Mouse (Mus musculus): ENCODE data around the gene Pum2. TPM values are rescaled to one million over a fixed set of nuclear protein-coding genes. Genes with fewer than 3 reads are reported as not detected.

The Pum2 gene
- polyA plus RNA-seq, 1 experiment = 89.6 TPM

DNA sequence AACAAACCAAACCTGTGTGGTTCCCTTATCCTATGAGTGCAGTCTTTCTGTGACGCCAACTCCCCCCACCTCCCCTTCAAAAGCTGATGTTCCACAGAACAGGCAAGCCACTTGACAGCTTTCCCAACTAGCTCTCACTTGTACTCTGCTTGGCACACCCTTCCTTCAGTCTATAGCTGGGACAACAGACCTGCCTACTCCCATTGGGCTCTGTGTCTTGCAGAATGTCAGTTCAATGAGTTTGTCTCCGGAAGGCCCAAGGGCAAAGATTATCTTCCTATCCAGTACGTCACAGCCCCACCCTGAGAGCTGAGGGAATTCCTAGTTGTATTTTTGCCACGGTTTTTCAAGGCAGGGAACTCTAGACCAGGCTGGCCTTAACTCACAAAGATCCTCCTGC is 85.2 kb downstream of the Pum2 start:
- no peak for DNase-seq (ENCODE audit: extremely low spot score in 1 of 2, low spot score in 1 of 2)

DNA sequence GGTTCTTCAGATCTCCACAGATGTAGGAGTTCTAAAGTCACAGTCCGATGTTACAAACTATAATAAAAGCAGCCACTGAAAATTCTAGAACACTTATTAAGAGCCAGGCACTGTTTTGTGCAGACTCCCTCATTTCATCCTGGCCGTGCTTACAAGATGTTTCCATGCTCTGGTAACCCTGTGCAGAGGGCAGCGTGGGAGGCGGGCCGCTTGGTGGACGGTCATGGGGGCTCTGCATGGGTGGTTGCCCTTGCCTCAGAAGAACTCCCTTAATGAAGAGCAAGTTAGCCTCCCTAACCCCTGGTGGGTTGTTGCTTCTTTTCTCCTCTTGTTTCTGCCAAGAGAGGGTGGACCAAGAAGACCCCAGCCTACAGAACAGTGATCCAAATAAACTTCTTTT is 85.8 kb downstream of the Pum2 start:
- no peak for DNase-seq (ENCODE audit: extremely low spot score in 1 of 2, low spot score in 1 of 2)

DNA sequence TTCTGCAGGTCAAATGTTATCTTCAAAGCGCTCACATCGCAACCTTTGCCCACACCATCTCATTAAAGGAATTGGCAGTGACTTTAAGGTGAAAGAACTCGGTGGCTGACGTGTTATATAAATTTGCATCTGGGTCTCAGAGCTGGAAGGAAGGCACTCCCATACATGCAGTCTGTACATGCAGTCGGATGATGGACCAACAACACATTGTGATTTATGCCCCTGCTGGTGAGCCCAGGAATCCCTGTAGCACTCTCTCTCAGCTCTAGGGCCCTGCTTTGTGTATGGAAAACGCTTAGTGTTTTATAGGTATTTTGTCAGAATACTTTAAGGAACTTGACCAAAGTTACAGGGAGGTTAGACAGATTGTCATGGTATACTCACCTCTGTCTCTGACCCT is 86.6 kb downstream of the Pum2 start:
- DNase-seq (ENCODE audit: extremely low spot score in 1 of 2, low spot score in 1 of 2) = no peak

DNA sequence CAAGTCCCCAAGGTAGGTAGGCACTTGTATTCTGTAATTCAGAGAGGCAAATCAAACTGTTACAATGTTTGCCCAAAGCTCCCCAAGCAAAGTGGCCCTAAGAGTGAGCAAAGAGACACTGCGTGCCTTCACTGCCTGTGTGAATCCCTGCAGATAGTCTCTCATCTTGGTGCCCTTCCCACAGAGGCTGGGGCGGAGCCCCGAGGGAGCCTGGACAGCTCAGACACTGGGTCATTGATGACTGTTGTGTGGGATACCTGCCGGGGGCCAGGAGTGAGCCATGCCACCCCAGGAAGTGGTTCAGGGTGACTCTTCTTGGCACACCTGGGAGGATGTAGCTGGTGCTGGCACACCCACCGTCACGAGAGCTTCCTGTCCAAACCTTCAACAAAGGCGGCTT is 87.1 kb downstream of the Pum2 start:
- no peak for DNase-seq (ENCODE audit: extremely low spot score in 1 of 2, low spot score in 1 of 2)

DNA sequence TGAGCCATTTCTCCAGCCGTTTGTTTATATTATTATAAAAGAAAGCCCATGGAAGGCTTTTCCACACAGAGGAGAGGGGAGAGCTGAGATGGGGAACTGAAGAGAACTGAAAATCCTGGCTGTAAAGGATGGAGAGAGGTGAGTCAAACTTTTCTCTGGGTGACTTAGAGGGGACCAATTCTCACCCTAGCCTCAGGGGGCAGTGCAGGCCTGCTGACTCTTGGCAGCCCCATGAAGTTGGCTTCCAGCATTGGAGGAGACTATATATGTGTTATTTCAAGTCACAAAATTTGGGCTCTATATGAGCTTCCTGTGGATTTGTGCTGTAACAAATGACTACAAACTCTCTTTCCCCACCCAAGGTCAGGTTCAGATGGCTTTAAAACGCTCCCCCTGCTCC is 88.7 kb downstream of the Pum2 start:
- no peak for DNase-seq (ENCODE audit: extremely low spot score in 1 of 2, low spot score in 1 of 2)

DNA sequence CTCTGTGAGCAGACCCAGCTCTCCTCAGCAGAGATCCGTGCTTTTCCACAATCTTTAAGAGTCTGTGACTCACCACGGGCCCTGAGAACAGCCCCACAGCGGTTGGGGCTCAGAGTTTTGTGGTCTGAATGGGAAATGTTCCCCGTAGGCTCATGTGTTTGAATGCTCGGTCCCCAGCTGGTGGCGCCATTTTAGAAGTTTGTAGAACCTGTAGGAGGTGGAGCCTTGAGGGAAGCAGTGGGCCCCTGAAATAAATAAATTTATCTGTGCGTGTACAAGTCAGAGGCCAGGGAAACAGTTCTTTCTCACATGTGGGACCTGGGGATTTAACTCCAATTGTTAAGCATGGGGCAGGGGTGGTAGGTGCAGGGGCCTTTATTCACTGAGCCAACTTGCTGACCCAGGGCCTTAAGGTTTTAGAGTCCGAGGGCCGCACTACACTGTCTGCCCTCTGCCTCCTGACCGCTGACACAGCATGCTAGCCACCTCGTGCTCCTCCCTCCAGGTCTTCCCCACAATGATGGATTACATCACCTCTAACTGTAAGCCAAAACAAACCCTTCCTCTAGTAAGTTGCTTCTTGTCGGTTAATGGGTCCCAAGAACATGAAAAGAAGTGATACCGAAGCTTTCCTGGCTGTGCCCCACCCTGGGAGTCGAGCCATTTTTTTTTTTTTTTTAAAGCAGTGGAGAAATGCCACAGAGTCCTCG is 90.4 kb downstream of the Pum2 start:
- no peak for DNase-seq (ENCODE audit: extremely low spot score in 1 of 2, low spot score in 1 of 2)

DNA sequence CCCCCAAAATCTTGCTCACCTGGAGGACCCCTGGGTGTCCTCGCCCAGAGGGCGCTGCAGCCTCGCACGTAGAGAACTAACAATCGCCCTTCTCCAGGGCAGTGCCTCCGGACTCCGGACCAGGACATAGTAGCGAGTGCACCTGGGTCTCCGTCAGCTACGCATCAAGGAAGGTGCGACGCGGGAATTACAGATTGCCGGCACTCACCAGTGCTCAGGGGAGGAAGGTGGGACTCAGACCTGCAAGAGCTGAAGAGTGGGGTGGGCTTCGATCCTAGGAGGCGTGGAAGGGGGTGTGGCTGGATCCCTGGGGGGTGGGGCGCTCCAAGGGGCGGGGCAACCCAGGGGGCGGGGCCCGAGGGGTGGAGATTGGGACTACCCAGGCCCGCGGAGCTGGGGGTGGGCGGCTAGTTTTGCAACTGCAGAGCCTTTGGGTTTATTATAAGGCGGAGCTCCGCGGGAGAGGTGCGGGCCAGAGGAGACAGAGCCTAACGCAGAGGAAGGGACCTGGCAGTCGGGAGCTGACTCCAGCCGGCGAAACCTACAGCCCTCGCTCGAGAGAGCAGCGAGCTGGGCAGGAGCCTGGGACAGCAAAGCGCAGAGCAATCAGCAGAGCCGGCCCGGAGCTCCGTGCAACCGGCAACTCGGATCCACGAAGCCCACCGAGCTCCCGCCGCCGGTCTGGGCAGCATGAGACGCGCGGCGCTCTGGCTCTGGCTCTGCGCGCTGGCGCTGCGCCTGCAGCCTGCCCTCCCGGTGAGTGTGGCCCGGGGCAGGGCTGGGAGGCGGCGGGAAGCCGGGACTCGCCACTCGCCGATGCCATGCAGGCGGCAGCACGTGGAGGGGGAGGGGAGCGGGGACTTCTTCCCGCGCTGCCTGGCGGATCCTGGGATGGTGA is 97.3 kb downstream of the Pum2 start, which contains the start of gene Sdc1:
Gene Sdc1 (plus strand): TSS at position 378 of the 898 bp plus-strand sequence.
- peak in 1 of 2 experiments; percentile 52 for DNase-seq (ENCODE audit: extremely low spot score in 1 of 2, low spot score in 1 of 2)

DNA sequence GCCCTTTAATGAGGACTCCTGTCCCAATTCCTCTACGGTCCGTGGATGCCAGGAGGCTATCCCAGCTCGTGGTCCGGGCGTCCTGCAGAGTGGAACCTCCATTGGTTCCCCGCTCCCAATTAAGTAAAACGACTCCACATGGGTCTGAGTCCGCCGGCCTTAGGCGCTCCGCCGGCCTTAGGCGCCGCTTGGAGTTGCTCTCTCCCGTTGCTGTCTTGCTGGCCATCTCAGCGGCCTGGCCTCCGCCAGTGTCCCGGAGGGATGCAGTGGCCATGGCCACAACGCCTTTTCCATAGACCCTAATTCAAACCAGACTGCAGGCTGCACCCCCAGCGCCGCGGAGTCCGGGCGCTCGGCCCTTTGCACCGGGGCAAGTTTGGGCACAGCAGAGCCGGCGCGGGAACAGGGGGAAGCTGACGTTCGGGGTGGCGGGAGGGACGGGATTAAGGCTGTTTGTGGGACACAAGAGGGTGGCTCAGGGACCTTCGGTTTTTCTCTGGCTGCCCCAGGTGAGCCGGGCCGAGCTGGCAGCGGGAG is 98.0 kb downstream of the Pum2 start:
- DNase-seq (ENCODE audit: extremely low spot score in 1 of 2, low spot score in 1 of 2) = no peak

DNA sequence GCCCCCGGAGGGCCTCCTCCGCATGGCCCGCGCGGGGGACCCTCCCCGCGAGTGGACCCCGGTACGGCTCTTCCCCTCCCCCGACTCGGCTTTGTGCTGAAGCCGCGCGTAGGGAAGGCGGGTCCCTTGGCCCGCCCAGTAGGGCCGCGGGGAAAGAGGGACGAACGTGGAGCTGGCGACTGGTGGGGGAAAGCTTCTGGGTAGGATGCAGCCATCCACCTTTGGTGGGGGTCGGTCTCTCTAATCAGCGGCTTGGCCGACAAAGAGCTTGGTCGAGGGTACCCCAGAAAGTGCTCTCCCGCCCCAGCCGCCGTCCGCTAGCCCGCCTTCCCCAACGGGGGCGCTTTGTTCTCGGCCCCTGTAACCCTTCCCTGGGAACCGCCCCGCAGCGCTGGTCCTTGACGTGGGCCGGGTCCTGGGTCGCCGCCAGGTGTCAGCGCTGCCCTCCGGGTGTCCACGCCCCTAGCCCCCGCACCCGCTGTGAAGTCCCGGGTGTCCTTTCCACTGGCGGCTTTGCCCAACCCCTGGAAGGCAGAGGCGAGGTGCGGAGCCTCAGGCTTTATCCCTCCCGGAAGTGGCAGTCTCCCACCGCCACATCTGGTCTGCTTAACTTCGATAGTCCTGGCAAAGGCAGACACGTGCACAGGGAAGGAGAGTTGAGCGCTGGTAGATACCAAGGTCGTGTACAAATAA is 98.7 kb downstream of the Pum2 start:
- DNase-seq (ENCODE audit: extremely low spot score in 1 of 2, low spot score in 1 of 2) = no peak

DNA sequence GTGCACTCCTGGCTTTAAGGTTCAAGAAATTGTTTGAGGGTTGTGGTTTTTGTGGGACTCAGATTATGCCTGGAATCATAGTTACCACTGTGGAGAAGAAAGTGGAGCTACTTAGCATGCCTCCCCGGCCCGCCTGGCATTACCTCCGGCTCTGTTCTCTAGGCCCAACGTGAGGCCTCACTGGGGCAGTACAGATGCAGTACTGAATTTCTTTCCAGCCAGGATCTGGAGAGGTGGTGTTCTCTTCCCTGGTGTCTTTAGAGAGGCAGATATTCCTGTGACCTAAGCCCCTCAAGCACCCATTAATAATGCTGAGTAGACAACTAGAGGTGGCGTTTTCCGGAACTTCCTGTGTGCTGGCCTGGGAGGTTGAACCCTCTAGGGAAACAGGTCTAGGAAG is 99.4 kb downstream of the Pum2 start:
- DNase-seq (ENCODE audit: extremely low spot score in 1 of 2, low spot score in 1 of 2) = no peak

DNA sequence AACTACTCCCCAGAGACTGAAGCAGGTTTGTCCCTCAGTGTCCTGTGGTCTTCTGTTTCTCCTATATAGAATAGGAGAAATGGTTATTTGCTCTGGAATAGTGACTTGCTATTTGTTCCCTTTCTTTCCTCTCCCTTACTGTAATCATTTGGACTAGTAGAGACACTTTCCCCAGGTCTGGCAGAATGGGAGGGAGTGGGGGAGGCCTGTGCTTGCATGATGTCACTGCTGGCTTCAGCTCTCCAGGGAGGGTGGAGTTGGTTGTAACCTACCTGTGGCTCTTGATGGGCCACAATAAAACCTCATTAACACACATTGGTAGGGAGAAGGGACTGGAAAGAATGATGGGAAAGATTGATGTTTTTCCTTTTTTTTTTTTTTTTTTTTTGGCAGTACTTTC is 100.2 kb downstream of the Pum2 start:
- no peak for DNase-seq (ENCODE audit: extremely low spot score in 1 of 2, low spot score in 1 of 2)

DNA sequence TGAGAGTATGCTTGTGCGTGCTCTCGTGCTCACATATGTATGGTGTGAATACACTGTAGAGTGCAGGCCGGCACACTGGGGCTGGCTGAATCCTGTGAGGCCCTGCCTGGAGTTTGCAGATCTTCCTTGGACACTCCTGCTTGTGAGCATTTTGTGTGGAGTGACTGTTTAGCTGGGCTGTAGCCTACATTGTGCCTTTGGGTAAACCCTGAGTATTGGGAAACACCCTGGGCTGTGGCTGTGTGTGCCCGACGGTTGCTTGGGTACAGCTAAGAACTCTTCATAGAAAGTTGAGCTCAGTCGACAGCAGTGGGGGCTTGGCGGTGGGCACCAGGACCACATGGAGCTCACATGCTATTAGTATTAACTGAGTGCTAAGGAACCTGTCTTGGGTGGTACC is 102.3 kb downstream of the Pum2 start:
- no peak for DNase-seq (ENCODE audit: extremely low spot score in 1 of 2, low spot score in 1 of 2)

DNA sequence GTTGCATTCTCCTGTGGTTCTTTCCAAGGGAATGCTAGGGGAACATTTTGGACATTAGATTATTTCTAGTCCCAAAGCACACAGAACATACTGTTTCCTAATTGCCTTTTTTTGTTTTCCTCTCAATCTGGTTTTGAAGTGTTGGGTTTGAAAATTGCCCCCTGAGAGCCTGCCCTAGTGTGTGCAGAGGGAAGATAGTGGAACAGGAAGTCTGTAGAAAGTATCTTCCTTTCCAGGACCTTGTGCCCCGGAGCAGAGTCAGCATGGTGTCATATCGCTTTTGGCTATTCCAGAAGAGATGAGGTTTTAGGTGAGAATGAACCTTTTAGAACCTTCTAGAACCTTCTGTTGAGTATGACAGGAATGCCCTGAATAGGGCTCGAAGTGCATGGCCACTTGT is 102.8 kb downstream of the Pum2 start:
- DNase-seq (ENCODE audit: extremely low spot score in 1 of 2, low spot score in 1 of 2) = no peak

DNA sequence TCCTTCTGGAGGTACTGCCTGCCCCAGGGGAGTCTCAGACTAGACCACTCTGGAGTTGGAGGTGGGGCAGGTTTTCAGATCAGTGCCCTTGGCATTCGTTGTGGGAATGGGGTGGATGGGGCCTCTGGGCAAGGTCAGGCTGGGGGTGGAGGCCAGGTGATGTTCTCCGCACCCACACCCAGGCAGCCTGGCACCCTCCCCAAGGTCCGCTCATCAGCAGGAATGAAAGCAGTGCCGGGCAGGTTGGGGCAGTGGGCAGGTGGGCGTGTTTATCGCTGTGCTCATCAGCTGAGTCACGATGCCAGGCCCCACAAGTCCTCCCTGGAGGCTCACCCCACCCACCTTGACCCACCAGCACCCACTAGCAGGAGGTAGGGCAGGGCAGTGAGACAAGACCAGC is 104.2 kb downstream of the Pum2 start:
- DNase-seq (ENCODE audit: extremely low spot score in 1 of 2, low spot score in 1 of 2) = no peak

DNA sequence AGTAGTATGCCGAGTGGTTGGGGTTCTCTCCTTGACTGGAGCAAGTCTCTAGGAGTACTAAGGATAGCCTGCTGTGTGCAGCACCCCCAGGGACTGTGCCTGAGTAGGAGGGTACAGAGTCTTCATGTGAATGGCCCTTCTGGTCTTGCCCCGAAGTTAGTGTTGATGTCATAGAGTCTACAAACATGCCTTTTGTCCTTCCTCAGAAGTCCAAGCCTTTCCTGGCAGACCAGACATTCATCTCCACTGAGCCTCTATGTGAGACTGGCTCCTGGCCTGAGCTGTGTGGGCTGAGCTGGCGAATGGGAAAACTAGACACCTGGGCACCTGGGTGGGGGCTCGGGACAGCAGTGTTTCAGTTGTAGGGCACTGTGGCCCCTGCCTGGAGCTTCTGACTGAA is 105.9 kb downstream of the Pum2 start:
- no peak for DNase-seq (ENCODE audit: extremely low spot score in 1 of 2, low spot score in 1 of 2)

DNA sequence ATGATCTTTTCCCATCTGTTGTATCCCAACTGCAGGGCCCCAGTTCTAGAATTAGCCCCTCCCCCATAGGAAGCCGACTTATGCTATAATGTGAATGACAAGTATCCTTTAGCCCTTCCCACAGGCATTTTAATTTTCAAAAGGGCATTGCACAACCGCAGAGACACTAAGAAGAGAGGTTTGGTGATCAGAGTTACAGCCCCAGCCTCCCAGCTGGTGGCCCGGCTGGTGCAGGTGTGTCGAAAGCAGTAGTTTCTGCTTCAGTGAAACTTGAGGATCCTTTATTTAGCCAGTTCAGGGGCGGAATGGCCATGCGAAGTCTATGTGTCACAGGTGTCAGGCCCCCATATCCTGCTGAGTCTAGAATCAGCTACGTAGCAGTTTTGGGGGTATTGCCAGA is 107.2 kb downstream of the Pum2 start:
- DNase-seq (ENCODE audit: extremely low spot score in 1 of 2, low spot score in 1 of 2) = no peak

DNA sequence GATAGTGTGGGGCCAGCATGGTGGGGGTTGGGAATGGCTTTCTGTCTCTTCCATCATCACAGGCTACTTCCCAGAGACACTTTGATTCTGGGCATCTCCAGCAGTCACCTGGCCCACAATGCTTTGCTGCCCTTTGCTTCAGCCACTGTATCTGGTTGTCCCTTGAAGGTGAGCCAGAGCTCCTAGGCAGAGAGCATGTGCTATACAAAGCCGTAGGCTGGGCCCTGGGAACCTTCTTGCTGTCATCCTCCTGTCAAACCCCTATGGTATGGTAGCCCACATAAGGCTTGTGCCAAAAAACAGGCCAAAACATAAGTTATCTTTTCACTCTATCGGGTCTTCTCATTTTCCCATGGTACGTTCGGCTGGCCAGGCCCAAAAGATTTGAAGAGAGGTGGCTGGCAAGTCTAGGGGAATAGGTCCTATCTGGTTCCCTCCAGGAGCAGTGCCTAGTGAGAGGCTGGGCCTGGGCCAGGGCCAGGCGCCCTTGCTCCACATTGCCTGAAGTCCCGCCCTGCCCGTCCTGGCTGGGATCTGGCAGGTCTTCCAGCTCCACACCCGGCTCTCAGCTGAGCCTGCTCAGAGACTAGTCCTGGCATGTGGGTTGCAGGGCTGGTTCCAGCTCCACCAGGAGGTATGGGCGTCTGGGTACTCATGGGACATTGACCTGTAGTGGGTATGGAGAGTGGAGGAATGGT is 107.9 kb downstream of the Pum2 start:
- no peak for DNase-seq (ENCODE audit: extremely low spot score in 1 of 2, low spot score in 1 of 2)

DNA sequence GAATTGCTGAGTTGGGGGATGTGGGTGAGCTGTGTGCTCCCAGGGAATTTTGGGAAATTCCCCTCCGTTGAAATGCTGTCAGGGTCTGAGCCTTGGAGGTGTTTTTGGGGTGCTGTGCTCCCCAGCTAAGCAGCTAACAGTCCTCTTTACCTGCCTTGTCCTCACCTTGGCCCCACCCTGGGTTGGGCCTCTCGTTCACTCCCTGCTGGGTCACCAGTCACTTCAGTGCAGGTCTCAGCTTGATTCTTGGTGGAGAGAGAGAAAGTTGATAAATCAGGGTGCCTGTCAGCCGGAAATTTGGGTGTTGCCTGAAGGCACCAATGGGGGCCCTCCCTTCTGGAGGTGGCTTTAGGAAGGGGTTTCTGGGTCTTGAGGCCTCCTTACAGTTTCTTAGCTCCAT is 108.6 kb downstream of the Pum2 start:
- DNase-seq (ENCODE audit: extremely low spot score in 1 of 2, low spot score in 1 of 2) = no peak

DNA sequence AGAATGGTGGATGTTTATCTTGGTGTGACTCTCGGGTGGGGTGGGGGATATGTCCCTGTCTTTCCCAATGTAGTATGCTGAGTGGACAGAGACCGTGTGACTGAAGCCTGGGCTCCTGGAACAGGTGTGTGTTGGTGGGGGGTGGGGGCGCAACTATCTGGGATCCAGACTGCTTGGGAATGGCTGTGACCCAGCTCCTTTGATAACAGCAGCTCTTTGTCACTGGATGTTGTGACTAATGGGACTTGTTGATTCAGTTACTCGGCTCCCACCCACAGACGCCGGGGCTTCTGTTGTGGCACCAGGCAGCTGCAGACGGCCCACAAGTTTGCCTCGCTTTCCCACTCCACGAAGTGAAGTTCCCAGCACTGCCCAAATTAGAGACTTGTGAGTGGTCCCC is 110.3 kb downstream of the Pum2 start:
- DNase-seq (ENCODE audit: extremely low spot score in 1 of 2, low spot score in 1 of 2) = peak; percentile 8 to 19

DNA sequence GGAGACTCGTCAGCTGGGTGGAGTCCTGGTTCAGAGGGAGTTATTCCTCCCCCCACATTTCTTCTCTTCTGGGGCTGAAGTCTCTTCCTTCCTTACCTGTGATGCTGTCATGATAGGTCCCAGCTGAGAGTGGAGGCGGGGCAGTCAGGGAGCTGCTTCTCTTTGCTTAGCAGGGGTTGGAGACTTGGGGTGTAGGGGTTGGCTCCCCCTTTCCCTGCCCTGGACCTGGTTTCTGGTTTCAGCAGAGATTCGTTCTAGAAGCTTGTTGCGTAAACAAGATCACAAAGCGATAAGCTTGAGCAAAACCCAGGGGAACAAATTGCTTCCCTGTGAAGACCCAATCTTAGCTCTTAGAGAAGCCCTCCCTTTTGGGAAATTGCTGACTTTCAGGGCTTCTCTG is 112.5 kb downstream of the Pum2 start:
- DNase-seq (ENCODE audit: extremely low spot score in 1 of 2, low spot score in 1 of 2) = no peak
